Mouse (Mus musculus) heart, embryonic 12.5 days (tissue): ENCODE measurements around the gene Foxa1. TPM values are rescaled to one million over a fixed set of nuclear protein-coding genes. Genes with fewer than 3 reads are reported as not detected.

ENCODE experiments used
- ATAC-seq: fragments of 200-750 bp; cut with Nextera tagmentation; 2 replicates; pipeline ENCODE4 v1.8.0; 2017; ENCODE audit warnings: moderate TSS enrichment, moderate library complexity; ENCODE audit not compliant: insufficient number of reproducible peaks, low FRiP score
- H3K27ac ChIP-seq: fragments of 300-500 bp; sonication (generic); 2 replicates; pipeline ENCODE4 v1.5.1; 2016; ENCODE audit warnings: mild to moderate bottlenecking, moderate library complexity; ENCODE audit not compliant: poor library complexity, severe bottlenecking
- H3K27me3 ChIP-seq: fragments of 300-500 bp; sonication (generic); replicated peaks from 2 replicates; pipeline ENCODE4 v1.6.1; 2016; ENCODE audit warnings: mild to moderate bottlenecking, moderate library complexity
- H3K36me3 ChIP-seq: fragments of 300-500 bp; sonication (generic); 2 replicates; pipeline ENCODE4 v1.6.1; 2016; ENCODE audit warnings: mild to moderate bottlenecking, moderate library complexity
- H3K4me1 ChIP-seq: fragments of 300-500 bp; sonication (generic); replicated peaks from 2 replicates; pipeline ENCODE4 v1.6.1; 2016; ENCODE audit warnings: mild to moderate bottlenecking
- H3K4me2 ChIP-seq: fragments of 300-500 bp; sonication (generic); 2 replicates; pipeline ENCODE4 v1.6.1; 2016; ENCODE audit warnings: mild to moderate bottlenecking, moderate library complexity
- H3K4me3 ChIP-seq: fragments of 300-500 bp; sonication (generic); 2 replicates; pipeline ENCODE4 v1.5.1; 2016; ENCODE audit warnings: mild to moderate bottlenecking
- H3K9ac ChIP-seq: fragments of 300-500 bp; sonication (generic); 2 replicates; pipeline ENCODE4 v1.6.1; 2016; ENCODE audit warnings: mild to moderate bottlenecking, moderate library complexity
- H3K9me3 ChIP-seq: fragments of 300-500 bp; sonication (generic); replicated peaks from 2 replicates; pipeline ENCODE4 v1.6.1; 2016; ENCODE audit warnings: mild to moderate bottlenecking, moderate library complexity
- WGBS: fragments of 180-500 bp; shearing (Covaris S2); methylation state at CpG from one replicate; pipeline ENCODE4 v1.1.7; 2016; 5-methylcytosine and 5-hydroxymethylcytosine counted together
- polyA plus RNA-seq: library from polyadenylated mRNA; unstranded; fragments of >200 nt; fragmentation: Nextera tagmentation; extraction: Ambion mirVana; gene quantifications from 2 replicates; pipeline ENCODE4 v1.2.1, GENCODE M21; 2016

Foxa1 gene
- polyA plus RNA-seq, 1 experiment from 2014 or later = 0.13 TPM

GRCm38 (mm10) chr12:57539551-57539985 lies 7.1 kb downstream of the Foxa1 start:
- Histone ChIP-seq H3K4me1 (peaks cover 24% of the 10 kb centered on the region), H3K27me3 (peaks cover 72% of the 10 kb centered on the region), H3K27ac (no peak overlapping the region), H3K4me2 (peak overlapping the region; percentile 67; the same call in 1 of the 2 replicates), H3K9ac (no peak overlapping the region), H3K36me3 (no peaks in the 10 kb centered on the region), H3K9me3 (no peaks in the 10 kb centered on the region), H3K4me3 (peak overlapping the region; percentile 41)
- ATAC-seq = no peak
- WGBS = 1% methylated on average over 10 of the region's 10 CpGs

- Histone ChIP-seq H3K9ac (0 out of 2 replicates have a peak overlapping the region, but pooled peaks have one; percentile 9), H3K27me3 (peaks cover 74% of the 10 kb centered on the region)
- under 1% methylated on average over 63 of the region's 63 CpGs for WGBS
These were observed 7.8 kb downstream of the Foxa1 start for GRCm38 (mm10) chr12:57538588-57539550.

GRCm38 (mm10) chr12:57537791-57538587 lies 8.7 kb downstream of the Foxa1 start:
- peak overlapping the region; percentile 67 for H3K4me2 ChIP-seq
- ATAC-seq = no peak
- H3K27me3 ChIP-seq = peaks cover 75% of the 10 kb centered on the region
- peaks cover 24% of the 10 kb centered on the region for H3K4me1 ChIP-seq
- H3K9ac ChIP-seq = no peak overlapping the region
- H3K9me3 ChIP-seq = no peaks in the 10 kb centered on the region
- 1% methylated on average over 21 of the region's 21 CpGs for WGBS
- H3K27ac ChIP-seq = no peak overlapping the region
- H3K4me3 ChIP-seq = peak overlapping the region; percentile 41
- no peaks in the 10 kb centered on the region for H3K36me3 ChIP-seq

More at GRCm38 (mm10) chr12:57538588-57539550, 7.8 kb downstream of the Foxa1 start:
- peak overlapping the region; percentile 41 for H3K4me3 ChIP-seq
- no peak overlapping the region for H3K27ac ChIP-seq
- peak; percentile 54; the same call in 1 of the 2 replicates for ATAC-seq
- H3K36me3 ChIP-seq = no peaks in the 10 kb centered on the region
- H3K9me3 ChIP-seq = no peaks in the 10 kb centered on the region
- peak overlapping the region; percentile 67 for H3K4me2 ChIP-seq
- peaks cover 26% of the 10 kb centered on the region for H3K4me1 ChIP-seq

GRCm38 (mm10) chr12:57536909-57537670 lies 9.6 kb downstream of the Foxa1 start:
- Histone ChIP-seq H3K9me3 (no peaks in the 10 kb centered on the region), H3K4me3 (no peak overlapping the region), H3K9ac (no peak overlapping the region), H3K27ac (no peak overlapping the region), H3K4me2 (no peak overlapping the region), H3K27me3 (peaks cover 75% of the 10 kb centered on the region), H3K36me3 (no peaks in the 10 kb centered on the region), H3K4me1 (peaks cover 15% of the 10 kb centered on the region)
- no peak for ATAC-seq
- WGBS = 4% methylated on average over 11 of the region's 11 CpGs

GRCm38 (mm10) chr12:57536056-57536908 lies 10.4 kb downstream of the Foxa1 start:
- Histone ChIP-seq H3K9me3 (no peaks in the 10 kb centered on the region), H3K27ac (no peak overlapping the region), H3K4me2 (no peak overlapping the region), H3K9ac (no peak overlapping the region), H3K27me3 (peaks cover 76% of the 10 kb centered on the region), H3K4me3 (no peak overlapping the region), H3K36me3 (no peaks in the 10 kb centered on the region), H3K4me1 (peaks cover 13% of the 10 kb centered on the region)
- ATAC-seq = no peak
- 2% methylated on average over 25 of the region's 25 CpGs for WGBS

GRCm38 (mm10) chr12:57534879-57535611 lies 11.7 kb downstream of the Foxa1 start:
- Histone ChIP-seq H3K4me2 (peak overlapping the region; percentile 44; the same call in 1 of the 2 replicates), H3K4me1 (peaks cover 13% of the 10 kb centered on the region), H3K27me3 (peaks cover 81% of the 10 kb centered on the region), H3K9me3 (no peaks in the 10 kb centered on the region), H3K4me3 (0 out of 2 replicates have a peak overlapping the region, but pooled peaks have one; percentile 13), H3K9ac (no peak overlapping the region), H3K27ac (no peak overlapping the region), H3K36me3 (no peaks in the 10 kb centered on the region)
- 1% methylated on average over 33 of the region's 39 CpGs for WGBS
- ATAC-seq = peak; percentile 48; the same call in 1 of the 2 replicates

- 0 out of 2 replicates have a peak overlapping the region, but pooled peaks have one; percentile 13 for H3K4me3 ChIP-seq
These were observed 12.2 kb downstream of the Foxa1 start for GRCm38 (mm10) chr12:57534517-57534878.

GRCm38 (mm10) chr12:57530474-57530873 lies 16.2 kb downstream of the Foxa1 start:
- no peak for ATAC-seq
- 25% methylated on average over 9 of the region's 9 CpGs for WGBS
- Histone ChIP-seq H3K4me3 (no peak overlapping the region), H3K27me3 (peaks cover 63% of the 10 kb centered on the region), H3K9me3 (no peaks in the 10 kb centered on the region), H3K36me3 (no peaks in the 10 kb centered on the region), H3K4me1 (peaks cover 6% of the 10 kb centered on the region), H3K4me2 (no peak overlapping the region), H3K9ac (no peak overlapping the region), H3K27ac (no peak overlapping the region)

More at GRCm38 (mm10) chr12:57534517-57534878, 12.2 kb downstream of the Foxa1 start:
- no peak for ATAC-seq
- no peak overlapping the region for H3K27ac ChIP-seq
- no peak overlapping the region for H3K9ac ChIP-seq
- peaks cover 13% of the 10 kb centered on the region for H3K4me1 ChIP-seq
- no peaks in the 10 kb centered on the region for H3K9me3 ChIP-seq
- peaks cover 79% of the 10 kb centered on the region for H3K27me3 ChIP-seq
- WGBS = 4% methylated on average over 4 of the region's 6 CpGs
- peak overlapping the region; percentile 44; the same call in 1 of the 2 replicates for H3K4me2 ChIP-seq
- no peaks in the 10 kb centered on the region for H3K36me3 ChIP-seq

GRCm38 (mm10) chr12:57528335-57528734 lies 18.4 kb downstream of the Foxa1 start:
- Histone ChIP-seq H3K27me3 (peaks cover 44% of the 10 kb centered on the region), H3K36me3 (no peaks in the 10 kb centered on the region), H3K27ac (no peak overlapping the region), H3K9me3 (no peaks in the 10 kb centered on the region), H3K4me2 (no peak overlapping the region), H3K9ac (no peak overlapping the region), H3K4me3 (no peak overlapping the region), H3K4me1 (no peaks in the 10 kb centered on the region)
- ATAC-seq = no peak
- WGBS = 74% methylated on average over 4 of the region's 4 CpGs
